Mouse (Mus musculus) forebrain, embryonic 14.5 days (tissue): Measurements from ENCODE around the gene Krt222. TPM values are rescaled to one million over a fixed set of nuclear protein-coding genes. Genes with fewer than 3 reads are reported as not detected.

ENCODE experiments used
- ATAC-seq: fragments of 200-750 bp; cut with Nextera tagmentation; 2 replicates; pipeline ENCODE4 v1.8.0; 2017; ENCODE audit warnings: mild to moderate bottlenecking, moderate library complexity
- DNase-seq: peaks from one replicate; pipeline ENCODE4 v3.0.0-alpha.2; 2015; ENCODE audit warnings: low spot score
- H3K27ac ChIP-seq: fragments of 300-500 bp; sonication (generic); 2 replicates; pipeline ENCODE4 v1.5.1; 2014; ENCODE audit warnings: low read depth, mild to moderate bottlenecking, control low read depth, low read length, moderate library complexity
- H3K27me3 ChIP-seq: fragments of 300-500 bp; sonication (generic); replicated peaks from 2 replicates; pipeline ENCODE4 v1.6.1; 2014; ENCODE audit warnings: low read length, control low read depth, mixed read lengths; ENCODE audit not compliant: control insufficient read depth, insufficient read depth
- H3K36me3 ChIP-seq: fragments of 300-500 bp; sonication (generic); 2 replicates; pipeline ENCODE4 v1.6.1; 2014; ENCODE audit warnings: low read length, control low read depth; ENCODE audit not compliant: control insufficient read depth, insufficient read depth
- H3K4me1 ChIP-seq: fragments of 300-500 bp; sonication (generic); 2 replicates; pipeline ENCODE4 v1.6.1; 2014; ENCODE audit warnings: antibody characterized with exemption, low read length, control low read depth; ENCODE audit not compliant: control insufficient read depth, insufficient read depth
- H3K4me2 ChIP-seq: fragments of 300-500 bp; sonication (generic); 2 replicates; pipeline ENCODE4 v1.6.1; 2014; ENCODE audit warnings: mild to moderate bottlenecking, control low read depth, low read length
- H3K4me3 ChIP-seq: fragments of 300-500 bp; sonication (generic); 2 replicates; pipeline ENCODE4 v1.5.1; 2014; ENCODE audit warnings: low read depth, low read length, control low read depth
- H3K9ac ChIP-seq: fragments of 300-500 bp; sonication (generic); 2 replicates; pipeline ENCODE4 v1.6.1; 2014; ENCODE audit warnings: mild to moderate bottlenecking, low read length, control low read depth, moderate library complexity
- H3K9me3 ChIP-seq: fragments of 300-500 bp; sonication (generic); replicated peaks from 2 replicates; pipeline ENCODE4 v1.6.1; 2016; ENCODE audit warnings: low read length, control low read depth, mixed read lengths; ENCODE audit not compliant: control insufficient read depth
- WGBS: fragments of 180-500 bp; shearing (Covaris S2); extraction: QIAGEN DNeasy Blood & Tissue Kit; methylation state at CpG from one replicate; pipeline ENCODE4 v1.1.7; 2014; 5-methylcytosine and 5-hydroxymethylcytosine counted together
- polyA plus RNA-seq: library from polyadenylated mRNA; unstranded; fragments of >200 nt; fragmentation: Nextera tagmentation; extraction: Ambion mirVana; gene quantifications from 2 replicates; pipeline ENCODE4 v1.2.1, GENCODE M21; 2014

Gene Krt222
- 1.9 and 2.5 TPM in 2 replicates for polyA plus RNA-seq

GRCm38 (mm10) chr11:99243820-99244374 lies at the start of gene Krt222:
Gene Krt222 (minus strand): TSS chr11:99244085.
- Histone ChIP-seq H3K36me3 (no peaks in the 10 kb centered on the region), H3K27me3 (no peaks in the 10 kb centered on the region), H3K27ac (no peak within 1 kb of the TSS), H3K9me3 (no peaks in the 10 kb centered on the region), H3K4me1 (peaks cover 4% of the 10 kb centered on the region), H3K9ac (peak within 1 kb of the TSS; percentile 60), H3K4me3 (peak within 1 kb of the TSS; percentile 26), H3K4me2 (peak within 1 kb of the TSS; percentile 53)
- DNase-seq (peak; percentile 30), ATAC-seq (0 out of 2 replicates have a peak, but pooled peaks have one; percentile 20)
- 6% methylated on average over 17 of the region's 17 CpGs for WGBS

DNA sequence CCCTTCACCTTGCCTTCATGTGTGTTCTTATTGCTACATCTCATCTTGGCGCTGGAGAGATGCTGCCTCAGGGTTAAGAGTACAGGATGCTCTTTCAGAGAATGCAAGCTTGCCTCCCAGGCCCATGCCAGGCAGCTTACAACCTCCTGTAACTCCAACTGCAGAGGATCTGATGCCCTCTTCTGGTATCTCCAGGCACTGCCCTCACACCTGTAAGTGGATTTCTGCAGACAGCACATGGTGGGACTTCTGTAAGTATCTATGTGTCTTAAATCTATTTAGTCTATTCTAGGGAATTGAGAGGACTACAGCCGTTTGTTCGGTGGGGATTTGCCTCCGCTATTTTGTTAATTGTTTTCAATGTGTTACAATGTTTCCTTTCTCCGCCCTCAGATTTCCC lies 49.0 kb upstream of the Krt222 start:
- H3K4me2 ChIP-seq = no peak overlapping the region
- no peaks in the 10 kb centered on the region for H3K9me3 ChIP-seq
- no peak overlapping the region for H3K4me3 ChIP-seq
- H3K27ac ChIP-seq = no peak overlapping the region
- WGBS = 60% methylated on average over 5 of the region's 5 CpGs
- peak; percentile 50 for DNase-seq
- no peak for ATAC-seq
- H3K4me1 ChIP-seq = no peaks in the 10 kb centered on the region
- no peaks in the 10 kb centered on the region for H3K27me3 ChIP-seq
- H3K36me3 ChIP-seq = no peaks in the 10 kb centered on the region
- no peak overlapping the region for H3K9ac ChIP-seq

- Histone ChIP-seq H3K4me3 (no peak within 1 kb of the TSS), H3K4me2 (no peak within 1 kb of the TSS), H3K9me3 (no peaks in the 10 kb centered on the region), H3K9ac (no peak within 1 kb of the TSS), H3K4me1 (no peaks in the 10 kb centered on the region), H3K27me3 (no peaks in the 10 kb centered on the region), H3K27ac (no peak within 1 kb of the TSS), H3K36me3 (no peaks in the 10 kb centered on the region)
- no peak for ATAC-seq
- DNase-seq = no peak
- WGBS = 57% methylated on average over 11 of the region's 11 CpGs
Measured at GRCm38 (mm10) chr11:99284833-99285312, 41.0 kb upstream of the Krt222 start, which contains the start of gene Krt24. Gene Krt24 (minus strand): TSS chr11:99285262.

DNA sequence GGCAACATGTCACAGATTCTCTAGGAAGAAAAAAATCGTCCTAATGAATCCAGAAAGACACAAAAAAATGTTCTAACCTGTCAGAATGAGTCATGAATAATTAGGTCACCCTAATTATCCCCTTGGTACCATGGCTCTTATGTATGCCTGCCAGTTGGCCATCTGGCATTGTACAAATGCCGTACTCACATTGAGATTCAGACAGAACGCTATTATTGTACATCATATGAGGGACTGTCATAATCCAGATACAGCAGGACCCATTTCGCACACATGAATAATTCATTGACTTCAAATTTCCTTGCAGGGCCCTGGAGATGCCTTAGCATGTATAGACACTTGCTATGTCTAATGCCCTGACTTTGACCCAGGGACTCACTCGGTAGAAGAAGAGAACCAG lies 40.1 kb upstream of the Krt222 start:
- Histone ChIP-seq H3K4me3 (no peak overlapping the region), H3K4me2 (no peak overlapping the region), H3K27me3 (no peaks in the 10 kb centered on the region), H3K27ac (no peak overlapping the region), H3K9ac (no peak overlapping the region), H3K36me3 (no peaks in the 10 kb centered on the region), H3K4me1 (no peaks in the 10 kb centered on the region), H3K9me3 (no peaks in the 10 kb centered on the region)
- ATAC-seq (no peak), DNase-seq (peak; percentile 37)
- 60% methylated on average over 5 of the region's 5 CpGs for WGBS

DNA sequence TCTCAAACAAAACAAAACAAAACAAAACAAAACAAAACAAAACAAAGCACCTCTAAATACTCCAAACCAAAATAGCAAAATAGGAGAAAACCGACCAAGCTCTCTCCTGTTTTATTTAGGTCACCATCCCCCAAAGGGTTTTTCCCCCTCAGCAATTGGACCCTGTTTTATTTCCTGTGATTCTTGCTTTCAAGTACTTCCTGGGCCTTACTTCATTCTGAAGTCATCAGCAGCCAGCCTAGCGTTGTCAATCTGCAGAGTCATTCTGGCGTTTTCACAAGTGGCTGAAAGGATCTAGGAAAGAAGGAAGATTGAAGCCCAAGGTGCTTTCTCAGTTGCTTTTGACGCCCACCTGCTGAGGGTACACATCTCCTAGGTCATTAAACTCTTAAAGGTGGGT lies 39.4 kb upstream of the Krt222 start:
- Histone ChIP-seq H3K27me3 (no peaks in the 10 kb centered on the region), H3K9me3 (no peaks in the 10 kb centered on the region), H3K27ac (no peak overlapping the region), H3K4me3 (no peak overlapping the region), H3K9ac (no peak overlapping the region), H3K36me3 (no peaks in the 10 kb centered on the region), H3K4me1 (no peaks in the 10 kb centered on the region), H3K4me2 (no peak overlapping the region)
- 59% methylated on average over 4 of the region's 4 CpGs for WGBS
- ATAC-seq (no peak), DNase-seq (no peak)

GRCm38 (mm10) chr11:99281116-99281515 lies 37.2 kb upstream of the Krt222 start:
- Histone ChIP-seq H3K9ac (no peak overlapping the region), H3K27me3 (no peaks in the 10 kb centered on the region), H3K4me1 (no peaks in the 10 kb centered on the region), H3K9me3 (no peaks in the 10 kb centered on the region), H3K4me2 (no peak overlapping the region), H3K4me3 (no peak overlapping the region), H3K27ac (no peak overlapping the region), H3K36me3 (no peaks in the 10 kb centered on the region)
- ATAC-seq = no peak
- WGBS = 76% methylated on average over 9 of the region's 9 CpGs
- peak; percentile 4 for DNase-seq

DNA sequence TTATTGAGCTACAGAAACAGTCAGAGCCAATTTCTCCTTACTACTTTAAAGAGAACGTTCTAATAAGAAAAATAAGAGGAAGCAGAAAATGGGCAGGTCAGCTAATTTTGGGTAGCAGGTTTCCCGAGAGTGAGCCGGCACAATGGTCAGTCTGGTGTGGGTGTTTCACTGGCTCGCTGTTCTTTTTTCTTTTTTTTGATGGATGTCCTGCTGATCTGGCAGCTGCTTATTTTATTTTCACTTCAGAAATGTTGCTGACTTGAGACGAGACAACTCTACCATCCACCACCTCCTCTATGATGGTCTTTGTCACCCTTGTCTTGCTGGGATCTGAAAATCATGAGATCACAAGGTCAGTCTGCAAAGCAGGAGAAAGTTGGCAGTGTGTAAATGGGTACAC lies 36.1 kb upstream of the Krt222 start:
- Histone ChIP-seq H3K27ac (no peak overlapping the region), H3K36me3 (no peaks in the 10 kb centered on the region), H3K9me3 (no peaks in the 10 kb centered on the region), H3K4me1 (no peaks in the 10 kb centered on the region), H3K9ac (no peak overlapping the region), H3K4me2 (no peak overlapping the region), H3K4me3 (no peak overlapping the region), H3K27me3 (no peaks in the 10 kb centered on the region)
- DNase-seq = no peak
- 65% methylated on average over 5 of the region's 5 CpGs for WGBS
- ATAC-seq = no peak

DNA sequence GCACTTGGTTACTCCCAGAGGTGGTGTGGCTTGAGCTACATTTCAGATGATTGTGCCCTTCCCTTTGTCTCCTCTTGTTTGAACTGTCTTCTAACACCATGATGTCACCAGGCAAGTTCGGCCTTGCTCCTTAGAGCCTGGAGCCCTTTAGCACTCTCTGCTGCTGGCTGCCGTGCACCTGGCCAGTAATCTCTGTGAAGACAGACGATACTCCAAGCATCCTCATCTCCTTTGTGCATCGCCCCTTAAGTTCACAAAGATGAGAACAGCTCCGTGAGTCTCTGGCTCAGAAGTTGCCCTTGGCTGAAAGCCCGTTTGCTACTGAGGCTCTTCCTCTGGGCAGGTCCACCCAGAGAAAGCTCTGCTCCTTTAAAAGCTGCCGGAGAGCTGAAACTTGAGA lies 32.9 kb upstream of the Krt222 start:
- Histone ChIP-seq H3K4me2 (no peak overlapping the region), H3K36me3 (no peaks in the 10 kb centered on the region), H3K9ac (no peak overlapping the region), H3K27me3 (no peaks in the 10 kb centered on the region), H3K27ac (no peak overlapping the region), H3K4me3 (no peak overlapping the region), H3K4me1 (no peaks in the 10 kb centered on the region), H3K9me3 (no peaks in the 10 kb centered on the region)
- ATAC-seq (no peak), DNase-seq (no peak)
- WGBS = 67% methylated on average over 7 of the region's 7 CpGs

DNA sequence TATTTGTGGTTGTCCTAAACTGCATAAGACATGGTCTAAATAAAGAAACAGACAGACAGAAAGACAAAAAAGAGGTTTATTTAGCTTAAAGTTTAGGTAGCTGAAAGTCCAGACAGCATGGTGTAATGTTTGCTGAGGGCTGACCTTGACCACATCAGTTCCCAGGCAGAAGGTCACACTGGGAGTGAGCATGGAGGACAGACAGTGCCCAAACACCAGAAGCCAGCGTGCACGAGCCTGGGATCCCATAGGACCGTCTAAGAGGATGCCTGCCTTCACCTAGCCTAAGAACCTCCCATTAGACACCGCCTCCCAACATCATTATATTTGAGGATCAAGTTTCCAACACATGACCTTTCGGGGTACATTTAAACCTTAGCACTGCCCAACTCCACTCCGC lies 31.7 kb upstream of the Krt222 start:
- WGBS = 90% methylated on average over 6 of the region's 6 CpGs
- H3K9ac ChIP-seq = no peak overlapping the region
- H3K4me2 ChIP-seq = no peak overlapping the region
- H3K36me3 ChIP-seq = no peaks in the 10 kb centered on the region
- no peaks in the 10 kb centered on the region for H3K27me3 ChIP-seq
- DNase-seq (no peak), ATAC-seq (no peak)
- H3K4me3 ChIP-seq = no peak overlapping the region
- no peaks in the 10 kb centered on the region for H3K4me1 ChIP-seq
- H3K9me3 ChIP-seq = no peaks in the 10 kb centered on the region
- H3K27ac ChIP-seq = no peak overlapping the region
